Mouse (Mus musculus) midbrain, postnatal 0 days (tissue): Measurements from ENCODE around the gene Depdc5. TPM values are rescaled to one million over a fixed set of nuclear protein-coding genes. Genes with fewer than 3 reads are reported as not detected.
"Not testable (repeated sequence)": the region's sequence is repeated elsewhere in the genome, so short reads cannot be mapped to it uniquely, and the experiment has no call there.

ENCODE experiments used
- ATAC-seq: fragments of 200-750 bp; cut with Nextera tagmentation; 2 replicates; pipeline ENCODE4 v1.8.0; 2017; ENCODE audit warnings: moderate number of reproducible peaks, mild to moderate bottlenecking, moderate TSS enrichment, moderate library complexity; ENCODE audit not compliant: low FRiP score
- DNase-seq: peaks from one replicate; pipeline ENCODE4 v3.0.0-alpha.2; 2015; ENCODE audit warnings: low spot score
- H3K27ac ChIP-seq: fragments of 300-500 bp; sonication (generic); 2 replicates; pipeline ENCODE4 v1.5.1; 2014; ENCODE audit warnings: low read depth, mild to moderate bottlenecking, low read length, mixed read lengths
- H3K27me3 ChIP-seq: fragments of 300-500 bp; sonication (generic); 2 replicates; pipeline ENCODE4 v1.6.1; 2014; ENCODE audit warnings: low read length, control low read depth, mixed read lengths; ENCODE audit not compliant: insufficient read depth
- H3K36me3 ChIP-seq: fragments of 300-500 bp; sonication (generic); 2 replicates; pipeline ENCODE4 v1.6.1; 2014; ENCODE audit warnings: low read length, control low read depth, mixed read lengths; ENCODE audit not compliant: insufficient read depth
- H3K4me1 ChIP-seq: fragments of 300-500 bp; sonication (generic); 2 replicates; pipeline ENCODE4 v1.6.1; 2014; ENCODE audit warnings: mild to moderate bottlenecking, control low read depth, antibody characterized with exemption, low read length, mixed read lengths; ENCODE audit not compliant: insufficient read depth
- H3K4me2 ChIP-seq: fragments of 300-500 bp; sonication (generic); 2 replicates; pipeline ENCODE4 v1.6.1; 2014; ENCODE audit warnings: low read depth, mild to moderate bottlenecking, low read length, mixed read lengths; ENCODE audit not compliant: poor library complexity, severe bottlenecking
- H3K4me3 ChIP-seq: fragments of 300-500 bp; sonication (generic); 2 replicates; pipeline ENCODE4 v1.5.1; 2014; ENCODE audit warnings: low read depth, mild to moderate bottlenecking, low read length, moderate library complexity
- H3K9ac ChIP-seq: fragments of 300-500 bp; sonication (generic); replicated peaks from 2 replicates; pipeline ENCODE4 v1.6.1; 2014; ENCODE audit warnings: mild to moderate bottlenecking, low read length, moderate library complexity, mixed read lengths; ENCODE audit not compliant: poor library complexity, severe bottlenecking
- H3K9me3 ChIP-seq: fragments of 300-500 bp; sonication (generic); 2 replicates; pipeline ENCODE4 v1.6.1; 2016; ENCODE audit warnings: low read length, control low read depth
- CTCF ChIP-seq: IDR thresholded peaks from 2 replicates; pipeline ENCODE4 v1.5.1; 2016; ENCODE audit warnings: antibody characterized with exemption, mild to moderate bottlenecking
- whole genome bisulfite sequencing: fragments of 180-500 bp; shearing (Covaris S2); extraction: QIAGEN DNeasy Blood & Tissue Kit; methylation state at CpG from one replicate; pipeline ENCODE4 v1.1.7; 2014; 5-methylcytosine and 5-hydroxymethylcytosine counted together
- polyA plus RNA-seq: library from polyadenylated mRNA; unstranded; fragments of >200 nt; fragmentation: Nextera tagmentation; extraction: Ambion mirVana; gene quantifications from 2 replicates; pipeline ENCODE4 v1.2.1, GENCODE M21; 2015
- total RNA-seq: library from RNA; depleted of rRNA; stranded (reverse); fragments of >200 nt; gene quantifications from 2 replicates; pipeline ENCODE4 v1.2.3, GENCODE M21; 2014

Gene Depdc5
- total and polyA plus RNA-seq, 2 experiments from 2014 or later: 15.1 to 37.5 TPM

DNA sequence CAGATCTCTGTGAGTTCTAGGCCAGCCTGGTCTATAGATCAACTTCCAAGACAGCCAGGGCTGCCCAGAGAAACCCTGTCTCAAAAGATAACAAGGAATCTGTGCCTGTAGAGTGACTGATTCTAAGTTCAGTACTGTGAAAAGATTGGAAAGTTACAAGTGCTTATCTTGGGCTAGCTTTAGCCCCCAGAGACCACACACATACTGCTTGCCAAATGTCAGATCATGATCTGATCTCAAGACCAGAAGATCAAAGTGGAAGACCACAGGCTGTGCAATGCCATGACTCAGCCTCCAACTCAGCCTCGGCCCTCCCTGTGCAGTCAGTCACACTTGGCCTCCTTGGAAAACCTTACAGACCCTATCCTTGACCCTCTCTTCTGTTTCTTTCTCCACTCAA lies 29.0 kb upstream of the Depdc5 start:
- Histone ChIP-seq H3K27ac (no peak overlapping the region), H3K4me3 (no peak overlapping the region)

DNA sequence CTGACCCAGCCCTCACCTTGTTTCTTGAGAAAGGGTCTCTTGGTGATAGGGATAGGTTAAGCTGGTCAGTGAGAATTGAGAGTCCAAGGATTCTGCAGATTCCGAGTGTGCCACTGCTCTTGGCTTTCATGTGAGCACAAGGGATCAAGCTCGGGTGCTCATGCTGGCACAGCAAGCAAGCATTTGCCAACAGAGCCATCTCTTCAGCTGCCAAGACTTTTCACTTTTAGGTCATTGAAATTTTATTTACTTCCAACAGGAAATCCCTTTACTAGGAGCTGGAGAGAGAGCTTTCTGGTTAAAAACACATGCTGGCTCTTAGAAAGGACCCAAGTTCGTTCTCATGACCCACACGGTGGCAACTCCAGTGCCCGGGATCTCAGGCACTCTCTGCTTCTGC lies 26.5 kb upstream of the Depdc5 start:
- ATAC-seq (no peak), DNase-seq (no peak)
- Histone ChIP-seq H3K4me2 (no peak overlapping the region), H3K36me3 (peaks cover 31% of the 10 kb centered on the region; the same call in 1 of the 2 replicates), H3K27me3 (no peaks in the 10 kb centered on the region), H3K27ac (no peak overlapping the region), H3K9ac (no peak overlapping the region), H3K9me3 (no peaks in the 10 kb centered on the region), H3K4me3 (no peak overlapping the region), H3K4me1 (no peaks in the 10 kb centered on the region)
- WGBS: 81% methylated on average over 5 of the region's 5 CpGs
- no peak for TF ChIP-seq CTCF

More for the DNA sequence above, 29.0 kb upstream of the Depdc5 start:
- ATAC-seq: no peak
- DNase-seq: no peak
- Histone ChIP-seq H3K36me3 (peaks cover 29% of the 10 kb centered on the region; the same call in 1 of the 2 replicates), H3K9ac (no peak overlapping the region), H3K4me1 (no peaks in the 10 kb centered on the region), H3K27me3 (no peaks in the 10 kb centered on the region), H3K9me3 (no peaks in the 10 kb centered on the region), H3K4me2 (no peak overlapping the region)
- WGBS: 94% methylated on average over 1 of the region's 1 CpGs
- TF ChIP-seq CTCF: no peak

DNA sequence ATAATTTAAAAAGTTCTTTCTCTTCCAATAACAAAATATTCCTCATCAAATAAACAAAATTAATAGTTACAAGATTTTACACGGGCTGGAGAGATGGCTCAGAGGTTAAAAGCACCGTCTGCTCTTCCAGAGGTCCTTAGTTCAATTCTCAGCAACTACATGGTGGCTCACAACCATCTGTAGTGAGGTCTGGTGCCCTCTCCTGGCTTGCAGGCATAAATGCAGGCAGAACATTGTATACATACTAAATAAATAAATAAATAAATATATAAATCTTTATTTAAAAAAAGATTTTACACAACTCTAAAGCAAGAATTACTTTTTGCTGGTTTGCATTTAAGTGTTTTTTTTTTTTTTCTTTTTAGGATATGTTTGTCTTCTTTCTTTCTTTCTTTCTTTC lies 23.5 kb upstream of the Depdc5 start:
- TF ChIP-seq CTCF: no peak
- H3K27me3 ChIP-seq: no peaks in the 10 kb centered on the region
- DNase-seq: no peak
- H3K4me2 ChIP-seq: no peak overlapping the region
- ATAC-seq: no peak
- WGBS: 93% methylated on average over 2 of the region's 2 CpGs
- H3K27ac ChIP-seq: no peak overlapping the region
- no peaks in the 10 kb centered on the region for H3K4me1 ChIP-seq
- no peaks in the 10 kb centered on the region for H3K9me3 ChIP-seq
- H3K4me3 ChIP-seq: no peak overlapping the region
- H3K36me3 ChIP-seq: peaks cover 44% of the 10 kb centered on the region; the same call in 1 of the 2 replicates
- H3K9ac ChIP-seq: no peak overlapping the region

DNA sequence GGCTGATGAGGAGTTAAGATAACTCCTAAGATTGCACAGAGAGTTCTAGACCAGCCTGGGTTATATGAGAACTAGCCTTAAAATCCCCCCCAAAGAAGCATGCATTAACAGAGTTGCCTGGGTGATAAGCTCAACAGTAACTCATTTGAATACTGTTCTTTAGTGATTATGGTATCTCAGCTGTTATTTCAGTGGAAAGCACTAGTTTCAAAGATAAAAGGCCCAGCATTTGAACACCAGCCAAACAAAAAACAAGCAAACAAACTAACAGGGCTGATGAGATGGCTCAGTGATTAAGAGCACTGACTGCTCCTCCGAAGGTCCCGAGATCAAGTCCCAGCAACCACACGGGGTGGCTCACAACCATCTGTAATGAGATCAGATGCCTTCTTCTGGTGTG lies 14.3 kb upstream of the Depdc5 start:
- H3K4me1 ChIP-seq: peaks cover 4% of the 10 kb centered on the region
- no peaks in the 10 kb centered on the region for H3K27me3 ChIP-seq
- DNase-seq: no peak
- ATAC-seq: no peak
- 96% methylated on average over 3 of the region's 3 CpGs for WGBS
- H3K9me3 ChIP-seq: no peaks in the 10 kb centered on the region
- H3K4me2 ChIP-seq: no peak overlapping the region
- H3K36me3 ChIP-seq: no peaks in the 10 kb centered on the region
- no peak overlapping the region for H3K4me3 ChIP-seq
- no peak overlapping the region for H3K27ac ChIP-seq
- no peak for TF ChIP-seq CTCF
- no peak overlapping the region for H3K9ac ChIP-seq

DNA sequence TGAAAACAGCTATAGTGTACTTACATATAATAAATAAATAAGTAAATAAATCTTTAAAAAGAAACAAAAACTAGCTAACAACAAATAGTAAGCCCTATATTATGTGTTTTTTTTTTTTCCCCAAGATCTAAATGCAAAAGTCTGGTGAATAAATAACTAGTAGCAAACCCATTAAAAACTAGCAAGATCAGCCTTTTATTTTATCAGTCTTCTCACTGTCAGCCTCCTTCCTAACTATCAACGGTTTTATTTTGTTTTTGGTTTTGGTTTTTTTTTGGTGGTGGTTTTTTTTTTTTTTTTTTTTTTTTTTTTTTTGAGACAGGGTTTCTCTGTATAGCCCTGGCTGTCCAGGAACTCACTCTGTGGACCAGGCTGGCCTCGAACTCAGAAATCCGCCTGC lies 13.9 kb upstream of the Depdc5 start:
- not testable (repeated sequence) for H3K36me3 ChIP-seq, DNase-seq, H3K4me2 ChIP-seq, H3K9ac ChIP-seq, ATAC-seq, H3K27ac ChIP-seq, H3K9me3 ChIP-seq, H3K4me3 ChIP-seq, H3K4me1 ChIP-seq, H3K27me3 ChIP-seq
- 96% methylated on average over 3 of the region's 3 CpGs for WGBS

DNA sequence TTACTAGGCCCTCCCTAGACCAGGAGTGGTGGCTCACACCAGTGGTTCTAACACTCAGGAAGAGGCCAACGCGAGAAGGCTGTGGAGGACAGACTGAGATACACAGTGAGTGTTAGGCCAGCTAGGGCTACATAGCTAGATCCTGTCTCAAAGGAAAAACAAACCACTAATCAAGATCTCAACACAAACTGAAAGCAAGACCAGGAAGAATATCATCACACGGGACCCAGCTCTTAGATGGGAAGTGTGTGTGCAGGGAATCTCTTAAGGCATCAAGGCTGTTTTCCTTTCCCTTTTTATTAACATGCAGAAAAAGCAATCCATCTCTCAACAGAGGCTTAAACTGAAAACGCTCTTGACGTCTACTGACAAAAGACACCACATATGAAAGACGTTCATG lies 11.5 kb upstream of the Depdc5 start:
- no peak for TF ChIP-seq CTCF
- 69% methylated on average over 6 of the region's 6 CpGs for WGBS
- no peak overlapping the region for H3K27ac ChIP-seq
- H3K4me1 ChIP-seq: peaks cover 4% of the 10 kb centered on the region
- H3K4me2 ChIP-seq: peak overlapping the region; percentile 22
- DNase-seq (no peak), ATAC-seq (no peak)
- no peaks in the 10 kb centered on the region for H3K36me3 ChIP-seq
- no peaks in the 10 kb centered on the region for H3K27me3 ChIP-seq
- no peaks in the 10 kb centered on the region for H3K9me3 ChIP-seq
- no peak overlapping the region for H3K4me3 ChIP-seq
- no peak overlapping the region for H3K9ac ChIP-seq
